Mouse (Mus musculus) regulatory T cell (primary cell): ENCODE measurements around the gene Unc119.

ENCODE experiments used
- in situ Hi-C: fragments of 300-600 bp; cut with MboI, MseI; formaldehyde crosslinking; loops from one replicate; pipeline ENCODE4 v1.15.1; 2025; ENCODE audit warnings: high pct_unique_total_duplicates

The Unc119 gene

DNA sequence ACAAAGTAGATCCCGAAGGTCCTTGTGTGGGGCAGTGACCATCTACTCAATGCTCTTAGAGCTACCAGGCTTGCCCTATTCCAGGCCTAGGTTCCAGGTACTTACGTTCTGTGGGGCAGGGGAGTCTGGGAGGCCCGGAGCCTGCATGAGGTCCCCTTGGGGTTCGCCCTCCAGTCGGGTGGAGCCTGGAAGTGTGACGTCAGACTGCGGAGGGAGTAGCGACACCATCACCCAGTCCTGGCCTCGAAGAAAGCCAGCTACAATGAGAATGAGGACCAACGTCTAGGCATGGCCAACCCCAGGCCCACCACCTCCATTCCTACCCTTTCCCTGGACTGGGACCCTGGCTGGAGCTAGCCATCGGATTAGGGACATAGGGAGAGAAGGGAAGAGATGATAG, 28.4 kb downstream of the Unc119 start:
- in situ Hi-C loops, result no loop called here

DNA sequence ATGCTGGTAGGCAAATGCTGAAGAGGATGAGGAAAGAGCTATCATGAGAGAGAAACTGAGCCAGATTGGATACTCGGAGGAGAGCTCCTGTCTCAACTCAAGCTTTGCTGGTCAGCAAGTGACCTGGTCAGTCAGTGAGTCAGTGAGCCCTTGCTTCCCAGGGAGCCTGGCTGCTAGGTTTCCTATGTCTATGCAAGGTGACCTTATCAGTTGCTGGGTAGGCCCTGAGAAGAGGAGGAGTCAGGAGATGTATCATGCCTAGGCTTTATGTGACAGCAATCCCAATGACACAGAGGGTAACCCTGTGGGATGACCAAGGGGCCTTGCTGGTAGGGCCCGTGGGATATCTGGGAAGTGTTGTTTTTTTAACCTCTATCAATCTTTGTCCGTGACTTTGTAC, 28.9 kb downstream of the Unc119 start:
- in situ Hi-C loops, result no loop called here

DNA sequence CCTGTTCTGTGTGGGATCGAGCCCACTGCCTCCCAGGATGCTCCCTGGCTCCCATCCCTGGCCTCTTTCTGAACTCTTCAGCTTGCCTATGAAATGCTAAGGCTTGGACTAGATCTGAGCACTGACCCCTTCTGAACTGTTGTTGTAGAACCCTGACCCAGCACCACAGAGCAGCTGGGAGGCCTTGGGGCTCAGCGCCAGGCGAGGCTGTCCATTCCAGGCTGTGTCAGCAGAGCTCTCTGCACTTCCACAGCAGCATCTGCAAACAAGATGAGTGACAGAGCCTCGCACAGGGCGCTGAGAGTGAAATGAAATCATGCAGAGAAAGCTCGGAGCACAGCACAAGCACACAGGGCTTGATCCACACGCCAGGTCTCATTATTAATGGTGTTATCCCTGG, 29.3 kb downstream of the Unc119 start:
- in situ Hi-C loops, result no loop called here

DNA sequence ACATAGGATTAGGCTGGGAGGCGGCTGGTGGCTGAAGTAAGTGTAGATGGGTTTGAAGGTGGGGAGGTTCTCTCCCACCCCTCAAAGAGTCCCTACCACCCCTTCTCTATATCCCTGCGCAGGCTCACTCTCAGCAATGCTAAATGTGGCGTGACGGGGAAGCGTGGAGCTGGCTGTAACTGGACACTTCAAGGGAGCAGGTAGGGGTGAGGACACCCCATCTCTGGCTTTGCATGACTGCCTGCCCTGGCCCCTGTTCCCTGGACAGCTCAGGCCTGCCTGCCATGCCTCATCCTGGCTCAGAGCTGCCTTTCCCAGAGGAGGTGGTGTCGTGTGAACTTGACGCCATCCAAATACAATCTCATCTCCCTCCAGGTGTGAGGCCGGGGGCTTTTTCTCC, 30.9 kb downstream of the Unc119 start:
- in situ Hi-C loops, result no loop called here

DNA sequence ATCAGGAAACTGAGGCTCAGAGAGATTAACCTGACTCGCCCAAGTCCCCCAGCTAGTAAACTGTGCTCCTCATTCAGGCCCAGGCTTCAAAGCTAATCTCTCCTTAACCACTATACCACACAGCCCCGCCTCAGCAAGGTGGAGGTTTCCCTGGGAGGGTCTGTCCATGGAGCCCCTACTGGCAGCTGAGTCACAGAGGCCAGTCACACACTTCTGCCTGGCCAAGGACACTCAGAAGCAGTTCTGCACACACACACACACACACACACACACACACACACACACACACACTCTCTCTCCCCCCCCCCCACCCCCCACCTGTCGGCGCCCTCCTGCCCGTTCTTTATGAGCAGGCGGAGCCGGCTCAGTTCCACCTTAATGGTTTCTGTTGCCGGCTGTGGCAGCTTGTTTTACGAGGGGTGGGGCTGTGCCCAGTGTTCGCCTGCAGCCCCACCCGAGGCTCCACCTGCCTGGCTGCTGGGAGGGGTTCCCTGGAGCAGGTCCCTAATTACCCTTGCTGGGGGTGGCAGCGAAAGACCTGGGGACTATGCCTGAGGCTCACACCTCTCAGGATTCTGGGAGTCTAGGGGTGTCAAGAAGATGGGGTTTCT, 34.4 kb downstream of the Unc119 start:
- in situ Hi-C loops, result no loop called here

DNA sequence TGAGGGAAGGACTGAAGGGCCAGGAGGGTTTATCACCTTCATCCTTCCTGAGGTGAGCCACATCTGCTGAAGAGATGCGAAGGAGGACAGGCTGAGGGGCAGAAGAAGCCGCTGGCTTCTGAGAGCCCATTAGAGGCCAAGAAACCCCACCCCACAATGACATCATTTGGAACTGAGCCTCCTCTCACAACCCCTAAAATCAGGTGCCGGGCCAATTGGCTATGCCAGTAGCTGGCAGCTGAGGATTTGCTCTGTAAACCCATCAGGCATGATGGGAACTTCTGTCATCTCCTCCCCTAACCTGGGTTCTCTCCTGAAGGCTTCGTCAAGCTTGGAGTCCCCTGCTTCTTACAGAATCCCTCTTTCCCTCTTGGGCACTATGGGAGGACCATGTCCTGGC, 37.1 kb downstream of the Unc119 start:
- in situ Hi-C loops, result no loop called here

DNA sequence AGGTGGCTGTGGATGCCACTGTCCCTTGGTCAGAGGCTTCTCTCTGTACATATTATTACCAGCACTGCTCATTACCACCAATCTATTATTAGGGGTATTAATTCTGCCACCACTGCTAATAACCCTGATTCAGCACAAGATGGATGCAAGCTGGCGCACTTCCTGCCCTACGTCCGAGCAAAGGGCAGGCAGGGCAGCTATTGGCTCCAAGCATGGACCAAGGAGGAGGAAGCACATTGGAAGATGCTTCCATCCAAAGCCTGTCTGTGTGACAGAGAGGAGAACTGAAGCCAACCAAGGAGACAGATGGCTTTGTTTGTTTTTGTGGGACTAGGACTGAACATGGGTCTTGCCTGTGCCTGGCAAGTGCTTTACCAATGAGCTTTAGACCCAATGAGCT, 37.7 kb downstream of the Unc119 start:
- in situ Hi-C loops, result no loop called here

DNA sequence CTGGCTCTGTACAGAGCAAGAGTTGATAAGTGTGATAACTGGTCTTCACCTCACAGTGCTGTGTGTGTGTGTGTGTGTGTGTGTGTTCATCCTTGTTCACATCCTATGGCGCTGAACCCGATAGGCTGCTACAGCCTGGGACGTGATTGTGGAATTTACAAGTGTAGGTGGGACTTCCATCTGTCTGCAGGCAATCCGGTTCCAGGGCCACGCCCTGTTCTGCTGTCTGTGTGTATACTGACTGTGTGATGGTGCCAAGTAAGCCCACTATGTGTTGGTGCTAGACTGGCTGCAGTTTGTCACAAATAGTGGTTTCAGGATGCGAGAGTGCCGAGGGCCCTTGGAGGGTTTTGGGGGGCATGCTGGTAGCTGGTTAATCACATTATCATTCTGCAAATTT, 39.0 kb downstream of the Unc119 start:
- in situ Hi-C loops, result no loop called here

DNA sequence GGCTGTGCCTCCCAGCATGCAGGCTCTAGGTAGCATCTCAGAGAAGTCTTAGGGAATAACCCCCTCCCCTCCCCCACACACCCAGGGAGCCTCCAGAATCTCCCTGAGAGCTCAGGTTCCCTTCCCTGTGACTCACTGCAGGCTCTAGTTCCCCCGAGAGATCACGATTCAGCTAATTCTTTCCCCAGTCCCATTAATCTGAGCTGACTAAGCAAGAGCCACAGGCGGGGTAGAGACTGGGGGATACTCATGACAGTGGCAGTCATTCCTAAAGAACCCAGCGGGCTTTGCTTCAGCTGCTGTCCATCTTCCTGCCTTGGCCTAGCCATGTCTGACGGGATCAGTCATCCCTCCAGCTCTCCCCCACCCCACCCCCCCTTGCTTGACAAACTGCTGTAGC, 39.4 kb downstream of the Unc119 start:
- in situ Hi-C loops, result no loop called here

DNA sequence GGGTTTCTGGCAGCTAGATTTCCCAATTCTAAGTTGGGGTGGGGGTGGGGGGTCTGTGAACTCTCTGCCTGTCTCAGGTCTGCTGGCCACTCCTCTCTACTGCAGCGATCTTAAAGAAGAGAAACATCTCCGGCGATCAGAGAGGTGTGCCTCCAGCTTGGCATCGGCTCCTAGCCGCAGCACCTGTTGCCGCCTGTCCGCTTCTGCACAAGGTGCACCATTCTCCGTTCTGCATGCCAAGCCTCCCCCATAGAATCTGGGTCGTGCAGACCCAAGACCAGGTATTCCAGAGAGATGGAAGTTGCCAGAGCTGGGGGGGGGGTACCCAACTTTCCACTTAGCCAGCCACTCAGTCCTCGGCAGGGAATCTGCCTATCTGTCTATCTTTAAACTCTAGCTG, 42.5 kb downstream of the Unc119 start:
- in situ Hi-C loops, result no loop called here

DNA sequence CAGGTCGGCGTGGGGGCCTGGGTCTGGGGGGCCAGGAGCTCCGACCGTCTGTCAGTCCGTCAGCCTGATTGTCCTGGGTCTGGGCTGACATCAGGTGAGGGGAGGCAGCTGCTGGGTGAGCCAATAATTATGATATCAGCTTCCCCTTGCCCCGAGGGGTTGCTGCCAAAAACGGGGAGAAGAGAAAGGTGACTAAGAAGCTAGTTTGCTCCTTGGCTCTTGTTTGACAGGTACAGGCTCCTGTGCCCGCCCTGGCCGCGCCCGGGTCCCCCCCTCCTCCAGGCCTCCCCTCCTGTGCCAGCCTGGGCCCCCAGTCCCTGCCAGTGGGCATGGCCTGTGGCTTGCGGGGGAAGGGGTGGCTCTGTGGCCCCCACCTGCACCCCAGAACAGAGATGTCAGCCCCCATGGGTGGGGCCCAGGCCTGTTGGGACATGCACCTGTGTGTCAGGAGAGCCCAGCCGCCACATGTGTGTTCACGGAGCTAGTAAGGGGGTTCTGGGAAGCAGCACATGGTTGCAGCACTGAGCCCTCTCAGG, 43.3 kb downstream of the Unc119 start, which contains the start of gene Foxn1:
Foxn1 (minus strand) TSS at position 51 of the 536 bp plus-strand sequence.
- in situ Hi-C loops, result no loop called here

DNA sequence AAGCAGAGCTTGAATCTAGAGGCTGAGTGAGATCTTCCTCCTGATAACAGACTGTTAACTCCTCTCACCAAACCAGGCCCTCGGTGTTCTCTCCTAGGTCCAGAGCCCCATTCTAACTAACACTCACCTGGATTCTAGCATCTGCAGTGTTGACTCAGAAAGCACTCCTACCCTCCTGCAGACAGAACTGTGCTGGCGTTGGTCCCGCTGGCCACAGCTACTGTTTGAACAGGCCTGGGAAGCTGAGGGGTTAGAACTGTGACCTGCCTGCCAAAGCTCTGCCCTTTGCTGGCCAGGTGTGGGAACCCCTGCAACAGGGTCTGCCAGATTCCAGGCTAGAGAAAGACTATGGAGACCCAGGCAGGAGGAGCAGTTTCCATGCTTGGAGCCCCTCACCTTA, 49.4 kb downstream of the Unc119 start:
- in situ Hi-C loops, result no loop called here

DNA sequence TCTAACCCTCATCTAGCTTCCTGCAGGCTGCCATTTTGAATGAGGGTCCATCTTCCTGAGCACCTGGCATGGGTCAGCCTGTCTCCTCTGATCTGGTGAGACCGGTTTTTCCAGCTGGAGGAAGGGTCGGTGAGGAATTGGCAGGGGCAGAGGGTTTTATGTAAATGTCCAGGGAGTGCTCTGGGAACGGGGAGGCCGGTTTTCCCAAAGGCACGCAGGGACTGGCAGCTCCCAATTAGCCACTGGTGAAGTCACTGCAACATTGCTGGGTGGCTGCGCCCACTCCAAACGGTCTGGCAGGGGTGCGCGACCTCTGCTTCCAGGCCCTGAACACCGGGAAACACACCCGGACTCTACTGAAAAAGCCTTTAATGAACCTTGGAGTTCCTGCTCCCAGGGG, 53.7 kb downstream of the Unc119 start:
- in situ Hi-C loops, result no loop called here

DNA sequence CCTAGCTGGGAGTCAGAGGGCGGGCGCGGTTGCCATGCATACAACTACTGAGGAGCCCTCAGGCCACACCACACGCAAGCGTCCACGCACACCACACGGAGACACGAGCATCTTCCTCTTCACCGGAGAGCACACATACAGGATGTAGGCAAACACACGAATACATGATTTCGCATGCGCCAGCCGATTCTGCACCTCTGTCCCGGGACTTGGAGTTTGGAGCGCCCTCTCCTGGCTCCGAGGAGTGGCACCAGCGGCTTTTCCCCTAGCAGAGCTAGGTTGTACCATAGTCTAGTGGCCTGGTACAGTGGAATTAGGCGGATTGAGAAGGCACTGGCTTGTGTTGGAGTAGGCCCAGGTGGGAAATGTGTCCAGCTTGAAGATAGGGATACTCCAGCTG, 54.1 kb downstream of the Unc119 start:
- in situ Hi-C loops, result no loop called here

DNA sequence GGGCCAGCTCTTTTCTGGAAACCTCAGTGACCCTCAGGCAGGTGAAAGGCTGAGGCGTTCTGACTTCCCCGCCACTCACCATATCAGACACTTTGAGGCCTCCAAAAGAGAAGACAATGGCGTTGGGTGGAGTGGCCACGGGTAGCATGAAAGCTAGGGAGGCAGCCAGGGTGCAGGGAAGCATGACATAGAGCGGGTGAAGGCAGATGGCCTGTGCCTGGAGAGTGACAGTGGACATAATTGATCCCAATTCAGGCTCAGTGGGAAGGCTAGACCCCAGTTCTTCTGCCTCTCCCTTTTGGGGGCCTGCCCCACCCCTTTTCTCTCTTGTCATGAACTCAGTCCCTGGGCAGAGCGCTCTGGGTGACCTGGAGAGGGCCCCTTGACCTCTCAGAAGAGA, 54.9 kb downstream of the Unc119 start:
- in situ Hi-C loops, result no loop called here
